Mouse (Mus musculus): ENCODE data around the gene 2610301B20Rik. TPM values are rescaled to one million over a fixed set of nuclear protein-coding genes. Genes with fewer than 3 reads are reported as not detected.
A peak's percentile ranks its signal among the peaks of the same experiment; 100 is the strongest.

2610301B20Rik gene
- polyA plus RNA-seq, 1 experiment: 9.5 TPM

DNA sequence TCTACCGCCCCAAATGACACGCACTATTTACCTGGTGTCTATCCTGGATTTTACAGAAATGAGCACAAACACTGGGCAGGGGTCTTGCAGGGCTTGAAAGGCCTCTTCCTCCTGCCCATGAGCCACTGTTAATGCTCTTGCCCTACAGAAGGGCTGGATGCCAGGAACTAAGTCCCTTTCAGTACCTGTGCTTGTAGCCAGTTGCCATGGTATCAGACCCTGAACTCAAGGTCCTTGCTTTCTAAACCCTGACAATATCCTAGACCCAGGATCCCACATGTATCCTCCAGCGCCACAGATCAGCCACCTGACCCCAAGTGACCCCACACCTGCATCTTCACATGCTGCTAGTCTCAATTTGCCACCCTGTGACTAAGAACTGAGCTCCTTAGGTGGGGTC lies 39.1 kb downstream of the 2610301B20Rik start:
- H3K36me3 ChIP-seq (ENCODE audit: control insufficient read depth, insufficient read depth): no peaks in the 10 kb centered on the region
- TF ChIP-seq REST (IDR thresholded peaks at IDR 0.05; ENCODE audit: insufficient read depth, insufficient read length) (no peak), SRF (IDR thresholded peaks at IDR 0.05; ENCODE audit: control insufficient read depth, insufficient read length, low read depth) (no peak), POLR2AphosphoS2 (IDR thresholded peaks at IDR 0.05; ENCODE audit: insufficient read length, low read depth) (no peak), TCF12 (IDR thresholded peaks at IDR 0.05; ENCODE audit: insufficient read depth, poor library complexity, severe bottlenecking) (no peak), MAX (IDR thresholded peaks at IDR 0.05; ENCODE audit: low read depth) (no peak)
- H3ac ChIP-seq (ENCODE audit: control insufficient read depth, insufficient read length): no peak overlapping the region
- no peaks in the 10 kb centered on the region for H3K27me3 ChIP-seq (ENCODE audit: control insufficient read depth, insufficient read depth, insufficient read length)
- H3K4me3 ChIP-seq: no peak overlapping the region
- no peak overlapping the region for H3K4me2 ChIP-seq (ENCODE audit: low read depth)
- H3K79me2 ChIP-seq (ENCODE audit: control insufficient read depth, insufficient read depth): no peaks in the 10 kb centered on the region

DNA sequence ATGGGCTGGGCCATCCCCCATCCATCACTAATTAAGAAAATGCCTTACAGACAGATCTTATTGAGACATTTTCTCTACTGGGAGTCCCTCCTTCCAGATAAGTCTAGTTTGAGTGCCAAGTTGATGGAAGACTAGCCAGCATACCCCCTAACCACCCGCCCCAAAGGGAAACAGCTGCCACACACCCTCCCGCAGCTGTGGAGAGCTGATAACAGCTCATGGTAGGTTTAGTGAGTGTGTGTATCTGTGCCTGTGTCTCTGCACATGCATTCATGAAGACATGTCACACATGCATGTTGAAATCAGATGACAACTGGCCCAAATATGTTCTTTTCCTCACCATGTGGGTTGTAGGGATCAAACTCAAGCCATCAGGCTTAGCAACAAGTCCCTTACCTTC lies 40.5 kb downstream of the 2610301B20Rik start:
- TF ChIP-seq POLR2A (IDR thresholded peaks at IDR 0.05; ENCODE audit: insufficient read length, low read depth) (no peak), REST (IDR thresholded peaks at IDR 0.05; ENCODE audit: insufficient read depth, insufficient read length) (no peak), CEBPB (IDR thresholded peaks at IDR 0.05; ENCODE audit: insufficient read depth, poor library complexity, severe bottlenecking) (no peak), POLR2AphosphoS2 (IDR thresholded peaks at IDR 0.05; ENCODE audit: insufficient read length, low read depth) (no peak), MYOD1 (IDR thresholded peaks at IDR 0.05; ENCODE audit: control insufficient read depth in 1 of 3, insufficient read length in 2 of 3, low read depth in 2 of 3) (peak in 2 of 3 experiments; percentile 77 to 84), SRF (IDR thresholded peaks at IDR 0.05; ENCODE audit: control insufficient read depth, insufficient read length, low read depth) (no peak), MAX (IDR thresholded peaks at IDR 0.05; ENCODE audit: low read depth) (no peak), MYOG (IDR thresholded peaks at IDR 0.05; ENCODE audit: control insufficient read depth in 1 of 3, insufficient read depth in 1 of 3, insufficient read length in 2 of 3, low read depth in 2 of 3) (peak in 2 of 3 experiments; percentile 77 to 84), E2F4 (IDR thresholded peaks at IDR 0.05; ENCODE audit: insufficient read depth) (no peak), USF1 (IDR thresholded peaks at IDR 0.05; ENCODE audit: low read depth) (no peak), TCF12 (IDR thresholded peaks at IDR 0.05; ENCODE audit: insufficient read depth, poor library complexity, severe bottlenecking) (peak; percentile 50), TCF3 (IDR thresholded peaks at IDR 0.05; ENCODE audit: insufficient read length, low read depth) (no peak)
- Histone ChIP-seq H3K36me3 (ENCODE audit: control insufficient read depth, insufficient read depth) (no peaks in the 10 kb centered on the region), H3ac (ENCODE audit: control insufficient read depth, insufficient read length) (no peak overlapping the region), H3K79me2 (ENCODE audit: control insufficient read depth, insufficient read depth) (no peaks in the 10 kb centered on the region), H3K4me2 (ENCODE audit: low read depth) (no peak overlapping the region), H3K27me3 (ENCODE audit: control insufficient read depth, insufficient read depth, insufficient read length) (no peaks in the 10 kb centered on the region), H3K4me3 (no peak overlapping the region)

DNA sequence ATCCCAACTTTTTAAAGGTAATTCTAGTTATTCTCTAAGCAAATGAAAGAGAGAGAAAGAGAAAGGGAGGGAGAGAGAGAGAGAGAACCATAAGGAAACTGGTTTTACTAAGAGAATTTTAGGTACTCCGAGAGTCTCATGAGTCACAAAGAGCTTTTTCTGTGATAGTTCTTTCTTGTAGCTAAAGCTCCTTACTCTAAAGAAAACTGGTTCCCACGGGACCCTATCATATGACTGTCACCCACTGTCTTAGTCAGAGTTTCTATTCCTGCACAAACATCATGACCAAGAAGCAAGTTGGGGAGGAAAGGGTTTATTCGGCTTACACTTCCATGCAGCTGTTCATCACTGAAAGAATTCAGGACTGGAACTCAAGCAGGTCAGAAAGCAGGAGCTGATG lies 41.0 kb downstream of the 2610301B20Rik start:
- H3K4me2 ChIP-seq (ENCODE audit: low read depth): peak overlapping the region; percentile 45
- no peak for TF ChIP-seq MAX (IDR thresholded peaks at IDR 0.05; ENCODE audit: low read depth)
- TF ChIP-seq SRF (IDR thresholded peaks at IDR 0.05; ENCODE audit: control insufficient read depth, insufficient read length, low read depth): no peak
- no peak for TF ChIP-seq E2F4 (IDR thresholded peaks at IDR 0.05; ENCODE audit: insufficient read depth)
- TF ChIP-seq REST (IDR thresholded peaks at IDR 0.05; ENCODE audit: insufficient read depth, insufficient read length): no peak
- TF ChIP-seq POLR2A (IDR thresholded peaks at IDR 0.05; ENCODE audit: insufficient read length, low read depth): no peak
- no peak for TF ChIP-seq POLR2AphosphoS2 (IDR thresholded peaks at IDR 0.05; ENCODE audit: insufficient read length, low read depth)
- TF ChIP-seq TCF3 (IDR thresholded peaks at IDR 0.05; ENCODE audit: insufficient read length, low read depth): no peak
- TF ChIP-seq MYOD1 (IDR thresholded peaks at IDR 0.05; ENCODE audit: control insufficient read depth in 1 of 3, insufficient read length in 2 of 3, low read depth in 2 of 3): no peak
- no peak for TF ChIP-seq MYOG (IDR thresholded peaks at IDR 0.05; ENCODE audit: control insufficient read depth in 1 of 3, insufficient read depth in 1 of 3, insufficient read length in 2 of 3, low read depth in 2 of 3)
- no peak for TF ChIP-seq TCF12 (IDR thresholded peaks at IDR 0.05; ENCODE audit: insufficient read depth, poor library complexity, severe bottlenecking)
- TF ChIP-seq CEBPB (IDR thresholded peaks at IDR 0.05; ENCODE audit: insufficient read depth, poor library complexity, severe bottlenecking): no peak
- no peak for TF ChIP-seq USF1 (IDR thresholded peaks at IDR 0.05; ENCODE audit: low read depth)
- no peak overlapping the region for H3ac ChIP-seq (ENCODE audit: control insufficient read depth, insufficient read length)
- H3K79me2 ChIP-seq (ENCODE audit: control insufficient read depth, insufficient read depth): no peaks in the 10 kb centered on the region
- no peaks in the 10 kb centered on the region for H3K27me3 ChIP-seq (ENCODE audit: control insufficient read depth, insufficient read depth, insufficient read length)
- H3K36me3 ChIP-seq (ENCODE audit: control insufficient read depth, insufficient read depth): no peaks in the 10 kb centered on the region
- no peak overlapping the region for H3K4me3 ChIP-seq

GRCm38 (mm10) chr4:10918402-10918801 lies 44.1 kb downstream of the 2610301B20Rik start:
- TF ChIP-seq POLR2AphosphoS2 (IDR thresholded peaks at IDR 0.05; ENCODE audit: insufficient read length, low read depth) (no peak), TCF12 (IDR thresholded peaks at IDR 0.05; ENCODE audit: insufficient read depth, poor library complexity, severe bottlenecking) (no peak), REST (IDR thresholded peaks at IDR 0.05; ENCODE audit: insufficient read depth, insufficient read length) (no peak), MAX (IDR thresholded peaks at IDR 0.05; ENCODE audit: low read depth) (no peak), TCF3 (IDR thresholded peaks at IDR 0.05; ENCODE audit: insufficient read length, low read depth) (no peak)

GRCm38 (mm10) chr4:10919097-10919496 lies 44.8 kb downstream of the 2610301B20Rik start:
- no peak overlapping the region for H3K4me2 ChIP-seq (ENCODE audit: low read depth)
- TF ChIP-seq MYOG (IDR thresholded peaks at IDR 0.05; ENCODE audit: control insufficient read depth in 1 of 3, insufficient read depth in 1 of 3, insufficient read length in 2 of 3, low read depth in 2 of 3) (peak in 2 of 3 experiments; percentile 22 to 24), USF1 (IDR thresholded peaks at IDR 0.05; ENCODE audit: low read depth) (no peak), MAX (IDR thresholded peaks at IDR 0.05; ENCODE audit: low read depth) (no peak), MYOD1 (IDR thresholded peaks at IDR 0.05; ENCODE audit: control insufficient read depth in 1 of 3, insufficient read length in 2 of 3, low read depth in 2 of 3) (peak in 1 of 3 experiments; percentile 50), CEBPB (IDR thresholded peaks at IDR 0.05; ENCODE audit: insufficient read depth, poor library complexity, severe bottlenecking) (no peak), TCF3 (IDR thresholded peaks at IDR 0.05; ENCODE audit: insufficient read length, low read depth) (no peak), TCF12 (IDR thresholded peaks at IDR 0.05; ENCODE audit: insufficient read depth, poor library complexity, severe bottlenecking) (no peak), POLR2AphosphoS2 (IDR thresholded peaks at IDR 0.05; ENCODE audit: insufficient read length, low read depth) (no peak), SRF (IDR thresholded peaks at IDR 0.05; ENCODE audit: control insufficient read depth, insufficient read length, low read depth) (no peak)
- H3K4me3 ChIP-seq: no peak overlapping the region
- no peak overlapping the region for H3ac ChIP-seq (ENCODE audit: control insufficient read depth, insufficient read length)
- H3K27me3 ChIP-seq (ENCODE audit: control insufficient read depth, insufficient read depth, insufficient read length): no peaks in the 10 kb centered on the region
- no peaks in the 10 kb centered on the region for H3K79me2 ChIP-seq (ENCODE audit: control insufficient read depth, insufficient read depth)
- H3K36me3 ChIP-seq (ENCODE audit: control insufficient read depth, insufficient read depth): no peaks in the 10 kb centered on the region

More at GRCm38 (mm10) chr4:10918402-10918801, 44.1 kb downstream of the 2610301B20Rik start:
- Histone ChIP-seq H3K36me3 (ENCODE audit: control insufficient read depth, insufficient read depth) (no peaks in the 10 kb centered on the region), H3K4me3 (no peak overlapping the region), H3K27me3 (ENCODE audit: control insufficient read depth, insufficient read depth, insufficient read length) (no peaks in the 10 kb centered on the region), H3K4me2 (ENCODE audit: low read depth) (no peak overlapping the region), H3K79me2 (ENCODE audit: control insufficient read depth, insufficient read depth) (no peaks in the 10 kb centered on the region), H3ac (ENCODE audit: control insufficient read depth, insufficient read length) (no peak overlapping the region)

Data from myocyte (in vitro differentiated cells).